Mouse (Mus musculus): Measurements from ENCODE around the gene Ube2c. TPM values are rescaled to one million over a fixed set of nuclear protein-coding genes. Genes with fewer than 3 reads are reported as not detected.

Gene Ube2c
- polyA plus RNA-seq, 1 experiment = 121 TPM

DNA sequence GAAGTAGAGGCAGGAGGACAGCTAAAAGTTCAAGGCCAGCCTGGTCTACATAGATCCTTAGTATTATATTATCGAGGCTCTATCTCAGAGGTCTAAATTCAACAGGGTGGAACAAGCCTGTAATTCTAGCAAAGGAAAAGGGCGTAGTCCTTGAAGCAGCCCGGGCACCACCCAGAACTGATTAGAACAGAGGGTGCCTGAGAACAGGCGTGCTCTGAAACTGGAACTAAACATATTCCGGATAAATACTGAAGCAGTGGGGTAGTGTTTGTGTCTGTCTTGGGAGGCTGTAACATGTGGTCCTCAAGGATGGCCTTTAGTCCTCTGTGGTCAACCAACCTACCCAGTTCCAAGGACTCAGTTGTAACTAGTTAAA, 4.3 kb downstream of the Ube2c start:
- peaks cover 31% of the 10 kb centered on the region for H3K27me3 ChIP-seq (replicated peaks)
- peaks cover 33% of the 10 kb centered on the region for H3K36me3 ChIP-seq (replicated peaks; ENCODE audit: low read length)
- H3K4me1 ChIP-seq = peaks cover 35% of the 10 kb centered on the region
- H3K9me3 ChIP-seq = peaks cover 5% of the 10 kb centered on the region
- TF ChIP-seq FLI1 (IDR thresholded peaks at IDR 0.05; ENCODE audit: low read length) = no peak
- TF ChIP-seq GATA1 (IDR thresholded peaks at IDR 0.05; ENCODE audit: borderline replicate concordance, low read length) = no peak
- no peak overlapping the region for H3K4me3 ChIP-seq (replicated peaks)

DNA sequence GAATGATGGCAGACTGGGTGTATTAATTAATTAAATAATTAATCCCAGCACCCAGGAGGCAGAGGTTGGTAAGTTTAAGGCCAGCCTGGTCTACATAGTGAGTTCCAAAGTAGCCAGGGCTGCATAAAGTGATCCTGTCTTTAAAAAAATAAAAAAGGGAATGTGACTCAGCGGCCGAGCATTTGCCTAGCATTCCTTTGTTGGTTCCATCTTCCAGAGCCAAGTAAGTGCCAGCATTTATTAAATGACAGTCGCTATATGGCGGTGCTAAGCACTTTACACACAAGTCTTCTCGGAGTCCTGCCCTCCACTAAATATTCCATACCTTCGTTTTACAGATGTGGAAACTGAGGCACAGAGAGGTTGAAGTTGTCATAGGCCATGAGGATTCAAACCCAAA, 6.4 kb downstream of the Ube2c start:
- Histone ChIP-seq H3K27me3 (replicated peaks) (peaks cover 47% of the 10 kb centered on the region), H3K4me3 (replicated peaks) (no peak overlapping the region), H3K9me3 (peaks cover 5% of the 10 kb centered on the region), H3K4me1 (peaks cover 18% of the 10 kb centered on the region), H3K36me3 (replicated peaks; ENCODE audit: low read length) (peaks cover 29% of the 10 kb centered on the region)
- no peak for TF ChIP-seq GATA1 (IDR thresholded peaks at IDR 0.05; ENCODE audit: borderline replicate concordance, low read length)
- TF ChIP-seq FLI1 (IDR thresholded peaks at IDR 0.05; ENCODE audit: low read length) = no peak

DNA sequence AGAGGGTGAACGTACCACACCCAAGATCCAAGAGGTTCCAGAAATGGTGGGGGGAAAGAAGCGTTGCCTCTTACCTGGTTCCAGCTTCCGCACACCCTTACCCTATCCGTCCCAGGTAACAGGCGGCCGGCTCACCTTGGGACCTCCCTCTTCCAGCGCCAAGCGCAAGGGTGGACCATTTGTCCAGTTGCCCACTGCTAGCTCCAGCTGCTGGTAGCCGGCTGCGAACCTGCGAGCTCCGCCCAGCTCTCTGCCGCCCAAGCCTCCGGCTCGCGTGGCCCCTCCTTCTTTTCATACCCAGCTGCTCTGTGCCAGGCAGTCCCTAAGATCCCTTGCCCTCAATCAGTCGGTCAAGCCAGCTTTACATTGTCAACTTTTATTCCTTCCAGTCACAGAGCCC, 7.1 kb downstream of the Ube2c start:
- Histone ChIP-seq H3K4me3 (replicated peaks) (no peak overlapping the region), H3K4me1 (peaks cover 13% of the 10 kb centered on the region), H3K9me3 (peaks cover 5% of the 10 kb centered on the region), H3K36me3 (replicated peaks; ENCODE audit: low read length) (peaks cover 22% of the 10 kb centered on the region), H3K27me3 (replicated peaks) (peaks cover 49% of the 10 kb centered on the region)
- TF ChIP-seq GATA1 (IDR thresholded peaks at IDR 0.05; ENCODE audit: borderline replicate concordance, low read length) (no peak), FLI1 (IDR thresholded peaks at IDR 0.05; ENCODE audit: low read length) (no peak)

DNA sequence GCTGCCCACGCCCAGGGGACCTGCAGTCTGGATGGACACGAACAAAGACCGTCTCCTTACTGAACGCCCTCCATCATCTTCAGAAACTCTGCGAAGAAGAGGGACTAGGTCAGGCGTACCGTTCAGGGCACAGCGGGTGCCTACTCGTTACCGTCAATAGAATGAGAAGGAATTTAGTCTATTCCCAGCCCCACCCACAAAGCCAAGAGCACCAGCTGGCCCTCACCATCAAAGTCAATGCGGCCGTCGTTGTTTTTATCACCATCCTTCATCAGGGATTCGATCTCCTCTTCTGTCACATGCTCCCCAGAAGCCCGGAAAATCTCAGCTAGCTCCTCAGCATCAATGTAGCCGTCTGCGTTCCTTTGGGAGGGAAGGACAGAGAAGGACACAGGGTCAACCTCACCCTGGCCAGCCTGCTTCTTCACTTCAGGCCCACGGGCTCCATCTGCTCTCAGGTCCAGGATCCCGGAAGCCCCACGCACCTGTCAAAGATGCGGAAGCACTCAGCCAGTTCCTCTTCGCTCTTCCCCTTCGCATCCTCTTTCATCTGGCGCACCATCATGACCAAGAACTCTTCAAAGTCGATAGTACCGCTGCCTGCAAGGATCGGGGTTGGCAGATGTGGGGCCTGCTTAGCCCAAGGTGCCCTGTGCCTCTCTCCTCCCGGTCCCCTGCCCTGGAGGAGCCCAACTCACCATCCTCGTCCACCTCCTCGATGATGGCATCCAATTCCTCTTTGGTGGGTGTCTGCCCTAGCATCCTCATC, 7.7 kb downstream of the Ube2c start:
- H3K4me1 ChIP-seq = peaks cover 13% of the 10 kb centered on the region
- peak overlapping the region; percentile 28 for H3K4me3 ChIP-seq (replicated peaks)
- H3K9me3 ChIP-seq = peaks cover 5% of the 10 kb centered on the region
- TF ChIP-seq GATA1 (IDR thresholded peaks at IDR 0.05; ENCODE audit: borderline replicate concordance, low read length) (no peak), FLI1 (IDR thresholded peaks at IDR 0.05; ENCODE audit: low read length) (no peak)
- H3K36me3 ChIP-seq (replicated peaks; ENCODE audit: low read length) = peaks cover 16% of the 10 kb centered on the region
- peaks cover 54% of the 10 kb centered on the region for H3K27me3 ChIP-seq (replicated peaks)

DNA sequence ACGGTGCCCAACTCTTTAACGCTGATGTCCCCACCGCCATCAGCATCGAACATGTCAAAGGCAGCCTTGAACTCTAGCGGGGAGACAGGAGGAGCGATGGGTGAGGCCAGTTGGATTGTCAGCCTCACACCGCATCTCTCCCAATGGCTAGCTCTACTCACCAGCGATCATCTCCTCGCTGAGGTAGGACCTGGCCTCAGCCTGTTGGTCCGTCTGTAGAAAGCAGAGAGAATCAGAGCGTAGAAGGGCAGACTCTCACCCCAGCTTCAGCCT, 8.3 kb downstream of the Ube2c start:
- H3K4me1 ChIP-seq = peaks cover 18% of the 10 kb centered on the region
- peaks cover 13% of the 10 kb centered on the region for H3K36me3 ChIP-seq (replicated peaks; ENCODE audit: low read length)
- peaks cover 57% of the 10 kb centered on the region for H3K27me3 ChIP-seq (replicated peaks)
- TF ChIP-seq FLI1 (IDR thresholded peaks at IDR 0.05; ENCODE audit: low read length) (no peak), GATA1 (IDR thresholded peaks at IDR 0.05; ENCODE audit: borderline replicate concordance, low read length) (no peak)
- H3K9me3 ChIP-seq = peaks cover 5% of the 10 kb centered on the region
- H3K4me3 ChIP-seq (replicated peaks) = peak overlapping the region; percentile 28

DNA sequence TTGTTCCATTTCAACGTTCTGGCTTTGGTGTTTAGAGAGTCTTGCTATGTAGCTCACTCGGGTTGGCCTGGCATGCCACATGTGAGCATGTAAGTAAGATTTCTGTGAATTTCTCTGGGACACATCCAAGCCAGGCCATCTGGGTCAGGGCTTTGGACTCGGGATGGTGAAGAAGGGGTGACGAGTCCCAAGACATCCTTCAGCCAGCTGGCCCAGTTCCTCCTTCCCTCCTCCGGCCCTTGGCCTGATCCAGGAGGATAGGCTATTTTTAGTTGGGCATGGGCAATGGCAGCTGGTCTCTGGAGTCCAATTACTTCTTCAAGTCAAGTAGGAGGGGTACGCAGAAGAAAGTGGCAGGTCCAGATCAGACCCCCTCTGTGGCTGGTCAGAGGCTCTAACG, 9.1 kb downstream of the Ube2c start:
- peaks cover 59% of the 10 kb centered on the region for H3K27me3 ChIP-seq (replicated peaks)
- peaks cover 4% of the 10 kb centered on the region for H3K36me3 ChIP-seq (replicated peaks; ENCODE audit: low read length)
- no peak overlapping the region for H3K4me3 ChIP-seq (replicated peaks)
- H3K4me1 ChIP-seq = peaks cover 21% of the 10 kb centered on the region
- TF ChIP-seq FLI1 (IDR thresholded peaks at IDR 0.05; ENCODE audit: low read length) (no peak), GATA1 (IDR thresholded peaks at IDR 0.05; ENCODE audit: borderline replicate concordance, low read length) (no peak)
- peaks cover 5% of the 10 kb centered on the region for H3K9me3 ChIP-seq

DNA sequence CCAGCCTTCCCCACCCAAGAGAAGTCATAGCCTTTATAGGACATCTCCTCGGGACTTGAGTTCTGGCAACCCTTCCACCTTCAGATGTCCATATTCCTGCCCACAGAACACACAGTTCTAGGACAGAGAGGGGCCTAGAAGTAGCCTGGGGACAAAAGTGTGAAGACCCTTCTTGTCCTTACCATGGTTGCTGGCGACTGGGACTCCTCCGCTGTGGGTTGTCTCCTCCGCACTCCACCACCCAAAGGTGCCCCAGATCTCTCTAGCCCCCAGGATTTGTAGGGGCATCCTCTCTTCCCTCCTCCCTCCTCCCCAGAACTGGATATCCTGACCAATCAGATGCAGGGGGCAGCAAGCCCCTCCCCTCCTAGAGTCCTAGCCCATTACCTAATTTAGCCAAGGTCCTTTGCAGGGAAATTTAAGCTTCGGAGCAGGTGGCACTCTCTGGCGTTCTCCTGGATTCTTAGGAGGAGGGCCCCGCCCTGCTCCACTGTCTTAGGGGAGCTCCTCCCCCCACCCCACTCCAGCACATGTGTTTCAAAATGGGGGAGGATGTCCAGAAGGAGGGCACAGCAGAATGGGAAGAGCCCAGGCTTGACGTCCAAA, 9.9 kb downstream of the Ube2c start, which contains the start of gene Tnnc2:
Gene Tnnc2 (minus strand): TSS at position 487 of the 606 bp plus-strand sequence.
- Histone ChIP-seq H3K27me3 (replicated peaks) (peaks cover 59% of the 10 kb centered on the region), H3K4me1 (peaks cover 23% of the 10 kb centered on the region)
- no peak for TF ChIP-seq FLI1 (IDR thresholded peaks at IDR 0.05; ENCODE audit: low read length)

DNA sequence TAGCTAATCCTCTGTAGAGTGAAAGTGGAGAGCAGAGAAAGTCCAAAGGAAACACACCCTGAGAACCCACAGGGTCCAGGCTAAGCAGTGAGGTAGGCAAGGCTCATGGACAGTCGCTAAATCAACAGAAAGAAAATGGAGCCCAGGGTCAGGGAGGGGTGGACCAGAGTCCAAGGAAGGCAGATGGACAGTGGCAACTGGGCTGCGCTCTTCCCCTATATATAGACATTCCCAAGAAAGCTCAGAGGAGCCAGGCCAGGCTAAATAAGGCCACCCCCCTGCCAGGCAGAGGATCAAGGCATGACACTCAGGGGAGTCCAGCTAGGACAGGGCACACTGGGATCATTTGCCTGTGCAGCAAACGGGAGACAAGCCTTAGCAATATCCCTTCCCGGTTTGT, 12.2 kb downstream of the Ube2c start:
- H3K4me3 ChIP-seq (replicated peaks) = no peak overlapping the region
- no peak for TF ChIP-seq GATA1 (IDR thresholded peaks at IDR 0.05; ENCODE audit: borderline replicate concordance, low read length)
- no peak for TF ChIP-seq FLI1 (IDR thresholded peaks at IDR 0.05; ENCODE audit: low read length)
- peaks cover 5% of the 10 kb centered on the region for H3K9me3 ChIP-seq
- no peaks in the 10 kb centered on the region for H3K36me3 ChIP-seq (replicated peaks; ENCODE audit: low read length)
- H3K27me3 ChIP-seq (replicated peaks) = peaks cover 49% of the 10 kb centered on the region
- peaks cover 41% of the 10 kb centered on the region for H3K4me1 ChIP-seq

More for the DNA sequence above, 9.9 kb downstream of the Ube2c start, which contains the start of gene Tnnc2:
- H3K4me3 ChIP-seq (replicated peaks) = no peak within 1 kb of the TSS
- no peaks in the 10 kb centered on the region for H3K36me3 ChIP-seq (replicated peaks; ENCODE audit: low read length)
- H3K9me3 ChIP-seq = peaks cover 5% of the 10 kb centered on the region

DNA sequence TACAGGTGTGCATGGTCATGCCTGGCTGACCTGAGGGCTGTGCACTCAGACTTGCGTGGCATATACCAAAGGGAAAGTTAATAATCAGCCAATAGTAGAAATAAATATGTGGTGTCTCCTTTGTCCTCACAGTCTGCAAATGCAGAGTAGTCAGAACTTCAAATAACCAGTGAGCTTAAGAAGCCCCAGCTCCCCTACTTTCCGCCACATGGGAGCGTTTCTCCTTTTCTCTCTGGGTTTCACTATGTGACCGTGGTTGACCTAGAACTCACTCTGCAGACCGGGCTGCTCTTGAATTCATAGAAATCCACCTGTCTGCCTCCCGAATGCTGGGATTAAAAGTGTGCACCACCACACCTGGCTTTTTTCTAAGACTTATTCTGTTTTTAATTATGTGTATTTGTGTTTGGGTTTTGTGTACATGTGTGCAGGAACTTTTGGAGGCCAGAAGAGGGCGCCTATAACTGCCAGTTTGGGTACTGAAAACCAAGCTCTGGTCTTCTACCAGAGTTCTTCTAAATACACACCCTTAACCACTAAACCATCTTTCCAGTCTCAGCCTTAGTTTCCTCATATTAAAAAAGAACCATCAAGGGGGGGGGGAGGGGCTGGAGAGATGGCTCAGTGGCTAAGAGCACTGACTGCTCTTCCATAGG, 14.4 kb downstream of the Ube2c start:
- TF ChIP-seq GATA1 (IDR thresholded peaks at IDR 0.05; ENCODE audit: borderline replicate concordance, low read length) (no peak), FLI1 (IDR thresholded peaks at IDR 0.05; ENCODE audit: low read length) (no peak)
- peaks cover 27% of the 10 kb centered on the region for H3K27me3 ChIP-seq (replicated peaks)
- H3K4me3 ChIP-seq (replicated peaks) = no peak overlapping the region
- peaks cover 48% of the 10 kb centered on the region for H3K4me1 ChIP-seq
- H3K36me3 ChIP-seq (replicated peaks; ENCODE audit: low read length) = peaks cover 10% of the 10 kb centered on the region
- H3K9me3 ChIP-seq = no peaks in the 10 kb centered on the region

DNA sequence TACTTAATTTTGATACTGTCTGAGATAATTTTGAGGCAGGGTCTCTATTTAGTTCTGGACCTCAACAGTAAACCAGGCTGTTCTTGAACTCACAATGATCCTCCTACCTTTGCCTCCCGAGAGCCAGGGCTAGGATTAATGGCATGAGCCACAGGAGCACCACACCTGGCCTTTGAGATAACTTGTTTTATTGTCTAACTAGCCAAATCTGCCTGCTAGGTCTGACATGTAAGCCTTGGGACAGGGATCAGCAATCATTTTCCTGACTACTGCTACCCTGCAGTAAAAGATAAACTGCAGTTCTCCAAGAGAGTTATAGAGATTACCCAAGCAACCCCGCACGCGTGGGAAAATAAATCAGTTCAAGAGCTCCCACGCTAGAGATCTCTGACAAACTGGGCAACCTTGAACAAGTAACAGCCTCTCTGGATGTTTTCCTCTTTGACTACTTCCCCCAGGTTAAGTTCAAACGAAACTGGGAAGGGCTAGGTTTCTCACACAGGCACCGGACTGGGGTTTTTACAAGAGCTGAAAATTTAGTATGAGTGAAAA, 15.2 kb downstream of the Ube2c start:
- Histone ChIP-seq H3K36me3 (replicated peaks; ENCODE audit: low read length) (peaks cover 16% of the 10 kb centered on the region), H3K9me3 (no peaks in the 10 kb centered on the region), H3K27me3 (replicated peaks) (peaks cover 18% of the 10 kb centered on the region), H3K4me3 (replicated peaks) (peak overlapping the region; percentile 93), H3K4me1 (peaks cover 49% of the 10 kb centered on the region)
- no peak for TF ChIP-seq FLI1 (IDR thresholded peaks at IDR 0.05; ENCODE audit: low read length)
- no peak for TF ChIP-seq GATA1 (IDR thresholded peaks at IDR 0.05; ENCODE audit: borderline replicate concordance, low read length)
